Mouse (Mus musculus) CH12.LX (cell line): Measurements from ENCODE around the gene Ech1. TPM values are rescaled to one million over a fixed set of nuclear protein-coding genes. Genes with fewer than 3 reads are reported as not detected.

ENCODE experiments used
- DNase-seq: peaks from one replicate; pipeline ENCODE4 v3.0.0-alpha.2; 2013; ENCODE audit errors: extremely low read depth
- H3K27ac ChIP-seq: 2 replicates; pipeline ENCODE4 v1.5.1; 2012; ENCODE audit warnings: low read depth, mild to moderate bottlenecking, control low read depth, moderate library complexity; ENCODE audit not compliant: insufficient read depth
- H3K27me3 ChIP-seq: replicated peaks from 2 replicates; pipeline ENCODE3; 2012; ENCODE audit warnings: inconsistent platforms
- H3K36me3 ChIP-seq, 2 experiments: replicated peaks in 1 of 2; 2 replicates each; pipeline versions ENCODE3 to v1.6.1; 2012; ENCODE audit warnings: inconsistent platforms in 1 of 2, low read length in 1 of 2, mild to moderate bottlenecking in 1 of 2, mixed read lengths in 1 of 2, moderate library complexity in 1 of 2; ENCODE audit not compliant: control insufficient read depth in 1 of 2, insufficient read depth in 1 of 2
- H3K4me1 ChIP-seq, 2 experiments: 2 replicates each; pipeline ENCODE4 v1.6.1; 2012; ENCODE audit warnings: inconsistent platforms in 1 of 2, moderate library complexity in 1 of 2; ENCODE audit not compliant: insufficient read depth in 2 of 2, control insufficient read depth in 1 of 2
- H3K4me2 ChIP-seq: 2 replicates; pipeline ENCODE4 v1.6.1; 2012; ENCODE audit warnings: low read depth, mild to moderate bottlenecking, control low read depth; ENCODE audit not compliant: poor library complexity, insufficient read depth, severe bottlenecking
- H3K4me3 ChIP-seq, 3 experiments: fragments of 150-350 bp in 1 of 3; sonication (generic) in 1 of 3; replicated peaks in 1 of 3; 2 replicates each; pipeline versions ENCODE3 to v1.5.1; 2011 to 2012; ENCODE audit warnings: low read depth in 2 of 3, low read length in 2 of 3, mild to moderate bottlenecking in 2 of 3, moderate library complexity in 2 of 3, control low read depth in 1 of 3, improper control_type of control experiment in 1 of 3, inconsistent platforms in 1 of 3, mixed read lengths in 1 of 3; ENCODE audit not compliant: poor library complexity in 1 of 3
- H3K79me2 ChIP-seq: replicated peaks from 2 replicates; pipeline ENCODE4 v1.6.1; 2012; ENCODE audit warnings: mild to moderate bottlenecking, moderate library complexity; ENCODE audit not compliant: control insufficient read depth, poor library complexity, insufficient read depth, severe bottlenecking; ENCODE audit errors: extremely low read depth
- H3K9ac ChIP-seq: 2 replicates; pipeline ENCODE4 v1.6.1; 2012; ENCODE audit warnings: low read depth, mild to moderate bottlenecking, control low read depth, moderate library complexity; ENCODE audit not compliant: insufficient read depth
- H3K9me3 ChIP-seq: replicated peaks from 2 replicates; pipeline ENCODE3; 2012; ENCODE audit warnings: low read length, inconsistent platforms, mixed read lengths
- CHD1 ChIP-seq: IDR thresholded peaks from 2 replicates; pipeline ENCODE4 v1.6.1; 2012; ENCODE audit warnings: low read depth, low read length, improper control_type of control experiment, inconsistent platforms
- CHD2 ChIP-seq: IDR thresholded peaks from 2 replicates; pipeline ENCODE4 v1.6.1; 2011; ENCODE audit warnings: low read length, improper control_type of control experiment
- ELF1 ChIP-seq: IDR thresholded peaks from 2 replicates; pipeline ENCODE4 v1.6.1; 2014; ENCODE audit warnings: low read depth, mild to moderate bottlenecking, inconsistent platforms, low read length, improper control_type of control experiment
- EP300 ChIP-seq: IDR thresholded peaks from 2 replicates; pipeline ENCODE4 v1.6.1; 2011; ENCODE audit warnings: low read length, improper control_type of control experiment
- HCFC1 ChIP-seq: IDR thresholded peaks from 2 replicates; pipeline ENCODE4 v1.6.1; 2012; ENCODE audit warnings: low read depth, mild to moderate bottlenecking, inconsistent platforms, low read length, improper control_type of control experiment
- IRF4 ChIP-seq: IDR thresholded peaks from 2 replicates; pipeline ENCODE4 v1.6.1; 2014; ENCODE audit warnings: low read depth, mild to moderate bottlenecking, inconsistent platforms, low read length, improper control_type of control experiment
- JUND ChIP-seq: conservative IDR thresholded peaks from 2 replicates; pipeline ENCODE4 v1.6.1; 2011; ENCODE audit warnings: low read depth, low read length, improper control_type of control experiment
- KAT2A ChIP-seq: IDR thresholded peaks from 2 replicates; pipeline ENCODE4 v1.6.1; 2012; ENCODE audit warnings: low read length, improper control_type of control experiment, inconsistent platforms; ENCODE audit not compliant: insufficient replicate concordance
- MAFK ChIP-seq: IDR thresholded peaks from 2 replicates; pipeline ENCODE4 v1.6.1; 2011; ENCODE audit warnings: low read length, improper control_type of control experiment; ENCODE audit not compliant: insufficient replicate concordance
- MAZ ChIP-seq: IDR thresholded peaks from 2 replicates; pipeline ENCODE4 v1.6.1; 2012; ENCODE audit warnings: low read depth, mild to moderate bottlenecking, inconsistent platforms, low read length, improper control_type of control experiment, moderate library complexity
- MEF2A ChIP-seq: IDR thresholded peaks from 2 replicates; pipeline ENCODE4 v1.6.1; 2014; ENCODE audit warnings: low read depth, mild to moderate bottlenecking, inconsistent platforms, low read length, improper control_type of control experiment, borderline replicate concordance
- MXI1 ChIP-seq: IDR thresholded peaks from 2 replicates; pipeline ENCODE4 v1.6.1; 2011; ENCODE audit warnings: mild to moderate bottlenecking, low read depth, low read length, improper control_type of control experiment
- NRF1 ChIP-seq: IDR thresholded peaks from 2 replicates; pipeline ENCODE4 v1.6.1; 2014; ENCODE audit warnings: low read depth, mild to moderate bottlenecking, inconsistent platforms, low read length, improper control_type of control experiment, moderate library complexity
- POLR2A ChIP-seq: IDR thresholded peaks from 2 replicates; pipeline ENCODE4 v1.6.1; 2011; ENCODE audit warnings: low read depth, mild to moderate bottlenecking, improper control_type of control experiment, low read length
- RAD21 ChIP-seq: IDR thresholded peaks from 2 replicates; pipeline ENCODE4 v1.6.1; 2011; ENCODE audit warnings: low read depth, mild to moderate bottlenecking, low read length, improper control_type of control experiment, moderate library complexity
- RCOR1 ChIP-seq: conservative IDR thresholded peaks from 2 replicates; pipeline ENCODE4 v1.6.1; 2012; ENCODE audit warnings: low read depth, mild to moderate bottlenecking, inconsistent platforms, low read length, improper control_type of control experiment
- TCF12 ChIP-seq: IDR thresholded peaks from 2 replicates; pipeline ENCODE4 v1.6.1; 2014; ENCODE audit warnings: low read depth, mild to moderate bottlenecking, inconsistent platforms, low read length, improper control_type of control experiment
- UBTF ChIP-seq: IDR thresholded peaks from 2 replicates; pipeline ENCODE4 v1.6.1; 2012; ENCODE audit warnings: low read depth, mild to moderate bottlenecking, inconsistent platforms, low read length, improper control_type of control experiment, moderate library complexity
- USF2 ChIP-seq: conservative IDR thresholded peaks from 2 replicates; pipeline ENCODE4 v1.6.1; 2011; ENCODE audit warnings: low read depth, low read length, improper control_type of control experiment
- ZC3H11A ChIP-seq: IDR thresholded peaks from 2 replicates; pipeline ENCODE4 v1.6.1; 2012; ENCODE audit warnings: low read depth, mild to moderate bottlenecking, inconsistent platforms, low read length, improper control_type of control experiment
- ZKSCAN1 ChIP-seq: IDR thresholded peaks from 2 replicates; pipeline ENCODE4 v1.6.1; 2012; ENCODE audit warnings: low read depth, inconsistent platforms, low read length, improper control_type of control experiment, borderline replicate concordance
- ZMIZ1 ChIP-seq: IDR thresholded peaks from 2 replicates; pipeline ENCODE4 v1.6.1; 2012; ENCODE audit warnings: low read depth, mild to moderate bottlenecking, inconsistent platforms, low read length, improper control_type of control experiment
- ZNF384 ChIP-seq: IDR thresholded peaks from 2 replicates; pipeline ENCODE4 v1.6.1; 2012; ENCODE audit warnings: low read depth, low read length, improper control_type of control experiment, inconsistent platforms
- dilution Hi-C: fragments of 300-500 bp; cut with MboI; formaldehyde crosslinking; loops from 2 replicates; pipeline ENCODE4 v1.14.3; 2020; ENCODE audit warnings: low sequenced_read_pairs; ENCODE audit not compliant: extremely low pct_unique_long_range_greater_than_20kb, extremely low pct_ligation_motif_present
- in situ Hi-C: fragments of 300-500 bp; cut with MboI; formaldehyde crosslinking; loops from 3 replicates; pipeline ENCODE4 v1.14.3; 2019; ENCODE audit warnings: low sequenced_read_pairs, low pct_ligation_motif_present, low pct_unique_long_range_greater_than_20kb, mixed read lengths
- polyA plus RNA-seq: library from polyadenylated mRNA; unstranded; fragments of >175 nt; gene quantifications from 2 replicates; pipeline ENCODE4 v1.2.1, GENCODE M21; 2012; ENCODE audit warnings: low read depth; ENCODE audit not compliant: insufficient read length
- total RNA-seq, 2 experiments: library from RNA; depleted of rRNA; stranded (reverse); fragments of 300-350 nt in 1 of 2; fragments of >200 nt in 1 of 2; gene quantifications; 2 replicates each; pipeline ENCODE4 v1.2.3; 2012 to 2014

The Ech1 gene
- total and polyA plus RNA-seq, 3 experiments = 67.6 to 124 (median 119) TPM

- in situ Hi-C loops (loop anchor here (5.0 kb wide), 1 partner anchor 37 kb away; no protein-coding TSS in a partner anchor), dilution Hi-C loops (no loop called here)
- no peak overlapping the region for H3K4me3 ChIP-seq
- peaks cover 26 to 46% of the 10 kb centered on the region in 2 experiments for H3K36me3 ChIP-seq
- H3K27ac ChIP-seq = no peak overlapping the region
- no peak overlapping the region for H3K4me2 ChIP-seq
- H3K79me2 ChIP-seq = 0 out of 2 replicates have a peak, but pooled peaks cover 2% of the 10 kb centered on the region
- no peaks in the 10 kb centered on the region for H3K27me3 ChIP-seq
- DNase-seq = no peak
- H3K9ac ChIP-seq = no peak overlapping the region
- peaks cover 3 to 25% of the 10 kb centered on the region in 2 experiments; a peak in 3 of 4 replicates for H3K4me1 ChIP-seq
- TF ChIP-seq IRF4 (no peak), RAD21 (no peak), ZC3H11A (no peak), MAFK (no peak), HCFC1 (no peak), ZKSCAN1 (no peak), RCOR1 (no peak), CHD1 (no peak), MAZ (no peak), CHD2 (no peak), UBTF (no peak), ELF1 (no peak)
- peaks cover 11% of the 10 kb centered on the region for H3K9me3 ChIP-seq
These were observed 4.8 kb downstream of the Ech1 start for GRCm38 (mm10) chr7:28829821-28830220.

- in situ Hi-C loops = no loop called here
- DNase-seq = no peak
- no peak overlapping the region for H3K4me2 ChIP-seq
- H3K9ac ChIP-seq = no peak overlapping the region
- H3K27ac ChIP-seq = no peak overlapping the region
- H3K79me2 ChIP-seq = 0 out of 2 replicates have a peak, but pooled peaks cover 2% of the 10 kb centered on the region
- H3K27me3 ChIP-seq = no peaks in the 10 kb centered on the region
- H3K4me1 ChIP-seq = peaks cover 3 to 23% of the 10 kb centered on the region in 2 experiments; a peak in 3 of 4 replicates
- TF ChIP-seq JUND = no peak
- no peak for TF ChIP-seq MXI1
- TF ChIP-seq ZMIZ1 = no peak
- TF ChIP-seq ELF1 = no peak
- no peak for TF ChIP-seq TCF12
- TF ChIP-seq NRF1 = no peak
- no peak for TF ChIP-seq ZNF384
- no peak for TF ChIP-seq EP300
- no peak for TF ChIP-seq KAT2A
- TF ChIP-seq USF2 = no peak
- no peak for TF ChIP-seq POLR2A
- no peak for TF ChIP-seq RAD21
- TF ChIP-seq MAZ = no peak
- no peak for TF ChIP-seq MAFK
- no peak for TF ChIP-seq MEF2A
- no peak for TF ChIP-seq ZC3H11A
- TF ChIP-seq HCFC1 = no peak
- TF ChIP-seq, all 38 proteins: peak for 0
- H3K4me3 ChIP-seq = no peak overlapping the region
- dilution Hi-C loops = no loop called here
- H3K36me3 ChIP-seq = peaks cover 26 to 53% of the 10 kb centered on the region in 2 experiments
- H3K9me3 ChIP-seq = peaks cover 11% of the 10 kb centered on the region
These were observed 6.0 kb downstream of the Ech1 start for GRCm38 (mm10) chr7:28830981-28831380.
